Mouse (Mus musculus): ENCODE results near the gene Enox1.

Gene Enox1

GRCm38 (mm10) chr14:77456876-77457275 lies 300.3 kb downstream of the Enox1 start:
- no peak for DNase-seq (ENCODE audit: low spot score)

GRCm38 (mm10) chr14:77458217-77458616 lies 301.7 kb downstream of the Enox1 start:
- DNase-seq (ENCODE audit: low spot score) = no peak

- no peak for DNase-seq (ENCODE audit: low spot score)
Measured at GRCm38 (mm10) chr14:77463919-77464318, 307.4 kb downstream of the Enox1 start.

- DNase-seq (ENCODE audit: low spot score) = no peak
Measured at GRCm38 (mm10) chr14:77464782-77465181, 308.2 kb downstream of the Enox1 start.

GRCm38 (mm10) chr14:77470577-77470976 lies 314.0 kb downstream of the Enox1 start:
- no peak for DNase-seq (ENCODE audit: low spot score)

GRCm38 (mm10) chr14:77473501-77473900 lies 316.9 kb downstream of the Enox1 start:
- DNase-seq (ENCODE audit: low spot score) = no peak

- no peak for DNase-seq (ENCODE audit: low spot score)
Measured at GRCm38 (mm10) chr14:77474026-77474425, 317.5 kb downstream of the Enox1 start.

GRCm38 (mm10) chr14:77475134-77475820 lies 318.7 kb downstream of the Enox1 start:
- no peak for DNase-seq (ENCODE audit: low spot score)

- no peak for DNase-seq (ENCODE audit: low spot score)
Measured at GRCm38 (mm10) chr14:77477704-77478103, 321.1 kb downstream of the Enox1 start.

GRCm38 (mm10) chr14:77478210-77478609 lies 321.6 kb downstream of the Enox1 start:
- no peak for DNase-seq (ENCODE audit: low spot score)

GRCm38 (mm10) chr14:77478692-77479091 lies 322.1 kb downstream of the Enox1 start:
- no peak for DNase-seq (ENCODE audit: low spot score)

GRCm38 (mm10) chr14:77483076-77483475 lies 326.5 kb downstream of the Enox1 start:
- no peak for DNase-seq (ENCODE audit: low spot score)

- DNase-seq (ENCODE audit: low spot score) = peak; percentile 61
Measured at GRCm38 (mm10) chr14:77484951-77485447, 328.4 kb downstream of the Enox1 start.

GRCm38 (mm10) chr14:77490699-77491098 lies 334.1 kb downstream of the Enox1 start:
- no peak for DNase-seq (ENCODE audit: low spot score)

GRCm38 (mm10) chr14:77491731-77492130 lies 335.2 kb downstream of the Enox1 start:
- DNase-seq (ENCODE audit: low spot score) = no peak

- no peak for DNase-seq (ENCODE audit: low spot score)
Measured at GRCm38 (mm10) chr14:77499996-77500581, 343.5 kb downstream of the Enox1 start.

- DNase-seq (ENCODE audit: low spot score) = no peak
Measured at GRCm38 (mm10) chr14:77504458-77505135, 348.0 kb downstream of the Enox1 start.

- DNase-seq (ENCODE audit: low spot score) = no peak
Measured at GRCm38 (mm10) chr14:77506341-77506740, 349.8 kb downstream of the Enox1 start.

- DNase-seq (ENCODE audit: low spot score) = no peak
Measured at GRCm38 (mm10) chr14:77508036-77508435, 351.5 kb downstream of the Enox1 start.

- DNase-seq (ENCODE audit: low spot score) = no peak
Measured at GRCm38 (mm10) chr14:77509042-77509441, 352.5 kb downstream of the Enox1 start.

GRCm38 (mm10) chr14:77509924-77510323 lies 353.4 kb downstream of the Enox1 start:
- DNase-seq (ENCODE audit: low spot score) = no peak

GRCm38 (mm10) chr14:77511137-77511870 lies 354.7 kb downstream of the Enox1 start:
- no peak for DNase-seq (ENCODE audit: low spot score)

All from layer of hippocampus, adult 9-10 months (tissue).